Mouse (Mus musculus) heart, postnatal 0 days (tissue): ENCODE data around the gene Litaf. TPM values are rescaled to one million over a fixed set of nuclear protein-coding genes. Genes with fewer than 3 reads are reported as not detected.

Source experiments
- ATAC-seq: fragments of 200-750 bp; cut with Nextera tagmentation; 2 replicates; pipeline ENCODE4 v1.8.0; 2017; ENCODE audit warnings: low read depth, moderate number of reproducible peaks, moderate library complexity; ENCODE audit not compliant: insufficient read depth
- DNase-seq: peaks from one replicate; pipeline ENCODE4 v3.0.0-alpha.2; 2016; ENCODE audit warnings: low spot score
- H3K27ac ChIP-seq: fragments of 300-500 bp; sonication (generic); 2 replicates; pipeline ENCODE4 v1.5.1; 2014; ENCODE audit warnings: low read depth, mild to moderate bottlenecking
- H3K27me3 ChIP-seq: fragments of 300-500 bp; sonication (generic); 2 replicates; pipeline ENCODE4 v1.6.1; 2014; ENCODE audit warnings: low read length, mixed read lengths; ENCODE audit not compliant: control insufficient read depth, insufficient read depth
- H3K36me3 ChIP-seq: fragments of 300-500 bp; sonication (generic); replicated peaks from 2 replicates; pipeline ENCODE4 v1.6.1; 2014; ENCODE audit warnings: low read length, mixed read lengths; ENCODE audit not compliant: control insufficient read depth, insufficient read depth
- H3K4me1 ChIP-seq: fragments of 300-500 bp; sonication (generic); 2 replicates; pipeline ENCODE4 v1.6.1; 2014; ENCODE audit warnings: antibody characterized with exemption; ENCODE audit not compliant: control insufficient read depth, insufficient read depth
- H3K4me2 ChIP-seq: fragments of 300-500 bp; sonication (generic); 2 replicates; pipeline ENCODE4 v1.6.1; 2014; ENCODE audit warnings: low read depth, mild to moderate bottlenecking, low read length, moderate library complexity
- H3K4me3 ChIP-seq: fragments of 300-500 bp; sonication (generic); 2 replicates; pipeline ENCODE4 v1.5.1; 2014; ENCODE audit warnings: low read depth, low read length
- H3K9ac ChIP-seq: fragments of 300-500 bp; sonication (generic); replicated peaks from 2 replicates; pipeline ENCODE4 v1.6.1; 2014; ENCODE audit warnings: low read depth, low read length, mixed read lengths
- H3K9me3 ChIP-seq: fragments of 300-500 bp; sonication (generic); replicated peaks from 2 replicates; pipeline ENCODE4 v1.6.1; 2016; ENCODE audit warnings: low read length; ENCODE audit not compliant: control insufficient read depth
- CTCF ChIP-seq: IDR thresholded peaks from 2 replicates; pipeline ENCODE4 v1.5.1; 2016; ENCODE audit warnings: antibody characterized with exemption, control low read depth, low read depth
- EP300 ChIP-seq: IDR thresholded peaks from 2 replicates; pipeline ENCODE4 v1.6.1; 2016; ENCODE audit warnings: antibody characterized with exemption, low read depth
- WGBS: fragments of 180-500 bp; shearing (Covaris S2); extraction: QIAGEN DNeasy Blood & Tissue Kit; methylation state at CpG from one replicate; pipeline ENCODE4 v1.1.7; 2014; 5-methylcytosine and 5-hydroxymethylcytosine counted together
- polyA plus RNA-seq: library from polyadenylated mRNA; unstranded; fragments of >200 nt; fragmentation: Nextera tagmentation; extraction: Ambion mirVana; gene quantifications from 2 replicates; pipeline ENCODE4 v1.2.1, GENCODE M21; 2015
- total RNA-seq: library from RNA; depleted of rRNA; stranded (reverse); fragments of >200 nt; gene quantifications from 2 replicates; pipeline ENCODE4 v1.2.3, GENCODE M21; 2014; ENCODE audit warnings: low replicate concordance

The Litaf gene
- total and polyA plus RNA-seq, 2 experiments from 2014 or later: 55.7 to 77.1 TPM

- H3K4me2 ChIP-seq: peak overlapping the region; percentile 91
- H3K27ac ChIP-seq: peak overlapping the region; percentile 94
- WGBS: 10% methylated on average over 34 of the region's 35 CpGs
- peak overlapping the region; percentile 91 for H3K4me3 ChIP-seq
- TF ChIP-seq EP300 (no peak), CTCF (no peak)
- H3K9ac ChIP-seq: peak overlapping the region; percentile 90
- no peaks in the 10 kb centered on the region for H3K27me3 ChIP-seq
- peak; percentile 98 for DNase-seq
- H3K4me1 ChIP-seq: peaks cover 9% of the 10 kb centered on the region; the same call in 1 of the 2 replicates
- H3K9me3 ChIP-seq: no peaks in the 10 kb centered on the region
- 0 out of 2 replicates have a peak, but pooled peaks cover 6% of the 10 kb centered on the region for H3K36me3 ChIP-seq
- peak; percentile 97 for ATAC-seq
These were observed 72.8 kb downstream of the Litaf start for GRCm38 (mm10) chr16:10993032-10993744.

- Histone ChIP-seq H3K9me3 (no peaks in the 10 kb centered on the region), H3K4me1 (peaks cover 9% of the 10 kb centered on the region; the same call in 1 of the 2 replicates), H3K27me3 (no peaks in the 10 kb centered on the region), H3K9ac (peak overlapping the region; percentile 90), H3K36me3 (0 out of 2 replicates have a peak, but pooled peaks cover 6% of the 10 kb centered on the region), H3K4me2 (peak overlapping the region; percentile 91), H3K4me3 (peak overlapping the region; percentile 91), H3K27ac (peak overlapping the region; percentile 94)
- DNase-seq (peak; percentile 72), ATAC-seq (peak; percentile 60)
- TF ChIP-seq EP300 (no peak), CTCF (no peak)
- WGBS: under 1% methylated on average over 52 of the region's 52 CpGs
These were observed 73.6 kb downstream of the Litaf start for GRCm38 (mm10) chr16:10992090-10993031.

- H3K4me2 ChIP-seq: peak overlapping the region; percentile 91
- H3K4me3 ChIP-seq: peak overlapping the region; percentile 91
- H3K27ac ChIP-seq: peak overlapping the region; percentile 94
- H3K9ac ChIP-seq: peak overlapping the region; percentile 90
- H3K9me3 ChIP-seq: no peaks in the 10 kb centered on the region
- H3K36me3 ChIP-seq: 0 out of 2 replicates have a peak, but pooled peaks cover 6% of the 10 kb centered on the region
- DNase-seq (no peak), ATAC-seq (no peak; the same call in 1 of the 2 replicates)
- WGBS: 36% methylated on average over 5 of the region's 5 CpGs
- peaks cover 9% of the 10 kb centered on the region; the same call in 1 of the 2 replicates for H3K4me1 ChIP-seq
- H3K27me3 ChIP-seq: no peaks in the 10 kb centered on the region
- TF ChIP-seq EP300 (no peak), CTCF (no peak; the same call in 1 of the 2 replicates)
These were observed 74.2 kb downstream of the Litaf start for GRCm38 (mm10) chr16:10991737-10992089.

GRCm38 (mm10) chr16:10990763-10991162 lies 75.2 kb downstream of the Litaf start:
- TF ChIP-seq EP300: no peak
- TF ChIP-seq CTCF: no peak
- DNase-seq: no peak
- peaks cover 9% of the 10 kb centered on the region; the same call in 1 of the 2 replicates for H3K4me1 ChIP-seq
- 0 out of 2 replicates have a peak, but pooled peaks cover 6% of the 10 kb centered on the region for H3K36me3 ChIP-seq
- WGBS: 58% methylated on average over 4 of the region's 4 CpGs
- H3K4me2 ChIP-seq: peak overlapping the region; percentile 91
- H3K27me3 ChIP-seq: no peaks in the 10 kb centered on the region
- peak overlapping the region; percentile 46; the same call in 1 of the 2 replicates for H3K27ac ChIP-seq
- no peak for ATAC-seq
- H3K4me3 ChIP-seq: peak overlapping the region; percentile 91
- no peak overlapping the region for H3K9ac ChIP-seq
- no peaks in the 10 kb centered on the region for H3K9me3 ChIP-seq

- Histone ChIP-seq H3K27ac (no peak overlapping the region), H3K36me3 (0 out of 2 replicates have a peak, but pooled peaks cover 6% of the 10 kb centered on the region), H3K27me3 (no peaks in the 10 kb centered on the region), H3K4me2 (no peak overlapping the region), H3K9ac (no peak overlapping the region), H3K4me1 (peaks cover 15% of the 10 kb centered on the region; the same call in 1 of the 2 replicates), H3K9me3 (no peaks in the 10 kb centered on the region), H3K4me3 (no peak overlapping the region)
- no peak for ATAC-seq
- no peak for DNase-seq
- WGBS: 89% methylated on average over 4 of the region's 4 CpGs
- TF ChIP-seq EP300 (no peak), CTCF (peak; percentile 41; the same call in 1 of the 2 replicates)
These were observed 76.1 kb downstream of the Litaf start for GRCm38 (mm10) chr16:10989896-10990295.
